Mouse (Mus musculus) forebrain, postnatal 0 days (tissue): ENCODE data around the gene Nr6a1. TPM values are rescaled to one million over a fixed set of nuclear protein-coding genes. Genes with fewer than 3 reads are reported as not detected.

Experiments used
- ATAC-seq: fragments of 200-750 bp; cut with Nextera tagmentation; 2 replicates; pipeline ENCODE4 v1.8.0; 2017; ENCODE audit warnings: mild to moderate bottlenecking, moderate library complexity
- DNase-seq: peaks from one replicate; pipeline ENCODE4 v3.0.0-alpha.2; 2015
- H3K27ac ChIP-seq: fragments of 300-500 bp; sonication (generic); 2 replicates; pipeline ENCODE4 v1.5.1; 2014; ENCODE audit warnings: low read depth, mild to moderate bottlenecking, antibody characterized with exemption, low read length, moderate library complexity, mixed read lengths
- H3K27me3 ChIP-seq: fragments of 300-500 bp; sonication (generic); 2 replicates; pipeline ENCODE4 v1.6.1; 2014; ENCODE audit warnings: mild to moderate bottlenecking, low read length, mixed read lengths; ENCODE audit not compliant: insufficient read depth
- H3K36me3 ChIP-seq: fragments of 300-500 bp; sonication (generic); 2 replicates; pipeline ENCODE4 v1.6.1; 2014; ENCODE audit warnings: mild to moderate bottlenecking, moderate library complexity; ENCODE audit not compliant: insufficient read depth
- H3K4me1 ChIP-seq: fragments of 300-500 bp; sonication (generic); 2 replicates; pipeline ENCODE4 v1.6.1; 2014; ENCODE audit warnings: antibody characterized with exemption; ENCODE audit not compliant: insufficient read depth
- H3K4me2 ChIP-seq: fragments of 300-500 bp; sonication (generic); 2 replicates; pipeline ENCODE4 v1.6.1; 2014; ENCODE audit warnings: low read depth, mild to moderate bottlenecking, moderate library complexity
- H3K4me3 ChIP-seq: fragments of 300-500 bp; sonication (generic); 2 replicates; pipeline ENCODE4 v1.5.1; 2014; ENCODE audit warnings: low read depth, low read length, mixed read lengths
- H3K9ac ChIP-seq: fragments of 300-500 bp; sonication (generic); 2 replicates; pipeline ENCODE4 v1.6.1; 2014; ENCODE audit warnings: mild to moderate bottlenecking
- H3K9me3 ChIP-seq: fragments of 300-500 bp; sonication (generic); 2 replicates; pipeline ENCODE4 v1.6.1; 2016; ENCODE audit warnings: low read length
- CTCF ChIP-seq: sonication (generic); IDR thresholded peaks from 2 replicates; pipeline ENCODE4 v1.5.1; 2016; ENCODE audit warnings: antibody characterized with exemption, control low read depth, low read depth
- WGBS: fragments of 180-500 bp; shearing (Covaris S2); extraction: QIAGEN DNeasy Blood & Tissue Kit; methylation state at CpG from one replicate; pipeline ENCODE4 v1.1.7; 2014; 5-methylcytosine and 5-hydroxymethylcytosine counted together
- polyA plus RNA-seq: library from polyadenylated mRNA; unstranded; fragments of >200 nt; fragmentation: Nextera tagmentation; extraction: Ambion mirVana; gene quantifications from 2 replicates; pipeline ENCODE4 v1.2.1, GENCODE M21; 2015
- total RNA-seq: library from RNA; depleted of rRNA; stranded (reverse); fragments of >200 nt; gene quantifications from 2 replicates; pipeline ENCODE4 v1.2.3, GENCODE M21; 2014

Gene Nr6a1
- total and polyA plus RNA-seq, 2 experiments from 2014 or later = 0.48 to 4.6 TPM

DNA sequence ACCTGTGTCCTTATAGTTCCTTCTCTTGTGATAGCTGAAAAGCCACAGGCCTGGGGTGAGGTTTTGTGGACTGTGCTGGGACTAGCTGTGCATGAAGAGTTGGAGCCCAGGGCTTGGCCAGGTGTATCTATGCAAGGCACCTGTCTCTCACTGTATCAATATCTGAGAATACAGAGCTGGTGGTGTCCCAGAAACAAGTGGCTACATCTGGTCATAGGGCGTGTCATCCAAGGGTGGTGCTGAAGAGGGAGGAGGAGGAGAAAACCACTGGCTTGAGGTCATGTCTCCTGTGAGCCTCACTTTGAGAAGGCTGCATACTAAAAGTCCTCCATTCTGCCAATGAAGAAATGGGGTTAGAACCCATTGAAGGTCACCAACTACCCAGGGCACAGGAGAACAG, 10.5 kb upstream of the Nr6a1 start:
- Histone ChIP-seq H3K9me3 (no peaks in the 10 kb centered on the region), H3K27ac (no peak overlapping the region), H3K36me3 (no peaks in the 10 kb centered on the region), H3K4me3 (no peak overlapping the region), H3K4me2 (no peak overlapping the region), H3K27me3 (no peaks in the 10 kb centered on the region), H3K9ac (no peak overlapping the region), H3K4me1 (no peaks in the 10 kb centered on the region)
- no peak for ATAC-seq
- WGBS = 90% methylated on average over 1 of the region's 1 CpGs
- no peak for DNase-seq
- no peak for TF ChIP-seq CTCF

DNA sequence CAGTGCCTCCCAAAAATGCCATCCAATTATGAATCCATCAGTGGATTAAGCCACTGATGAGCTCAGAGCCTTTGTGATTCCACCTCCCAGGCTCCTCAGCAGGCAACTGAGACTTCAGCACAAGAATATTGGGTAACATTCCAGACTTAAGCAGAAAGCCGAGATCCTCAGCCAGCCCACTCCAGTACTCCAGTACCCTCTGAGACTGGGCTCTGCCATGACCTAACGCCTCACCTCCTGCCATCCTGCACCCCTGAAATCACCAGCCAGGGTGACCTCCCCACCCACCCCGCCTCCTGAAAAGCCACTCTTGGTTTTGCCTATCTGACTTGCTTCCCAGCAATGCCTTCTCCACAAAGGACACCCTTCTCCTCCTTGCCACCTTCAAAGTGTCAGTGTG, 9.9 kb upstream of the Nr6a1 start:
- ATAC-seq = no peak
- WGBS = 60% methylated on average over 3 of the region's 3 CpGs
- H3K9me3 ChIP-seq = no peaks in the 10 kb centered on the region
- H3K9ac ChIP-seq = no peak overlapping the region
- no peaks in the 10 kb centered on the region for H3K36me3 ChIP-seq
- no peaks in the 10 kb centered on the region for H3K27me3 ChIP-seq
- no peak overlapping the region for H3K4me3 ChIP-seq
- no peak overlapping the region for H3K4me2 ChIP-seq
- no peak for TF ChIP-seq CTCF
- H3K4me1 ChIP-seq = no peaks in the 10 kb centered on the region
- DNase-seq = no peak
- no peak overlapping the region for H3K27ac ChIP-seq

GRCm38 (mm10) chr2:38936721-38937378, 9.4 kb upstream of the Nr6a1 start:
- no peak overlapping the region for H3K4me2 ChIP-seq
- H3K4me3 ChIP-seq = no peak overlapping the region
- no peak for TF ChIP-seq CTCF
- WGBS = 73% methylated on average over 9 of the region's 9 CpGs
- no peak overlapping the region for H3K27ac ChIP-seq
- peaks cover 2% of the 10 kb centered on the region; the same call in 1 of the 2 replicates for H3K4me1 ChIP-seq
- no peak for ATAC-seq
- no peaks in the 10 kb centered on the region for H3K27me3 ChIP-seq
- H3K9ac ChIP-seq = no peak overlapping the region
- H3K36me3 ChIP-seq = no peaks in the 10 kb centered on the region
- DNase-seq = no peak
- no peaks in the 10 kb centered on the region for H3K9me3 ChIP-seq

DNA sequence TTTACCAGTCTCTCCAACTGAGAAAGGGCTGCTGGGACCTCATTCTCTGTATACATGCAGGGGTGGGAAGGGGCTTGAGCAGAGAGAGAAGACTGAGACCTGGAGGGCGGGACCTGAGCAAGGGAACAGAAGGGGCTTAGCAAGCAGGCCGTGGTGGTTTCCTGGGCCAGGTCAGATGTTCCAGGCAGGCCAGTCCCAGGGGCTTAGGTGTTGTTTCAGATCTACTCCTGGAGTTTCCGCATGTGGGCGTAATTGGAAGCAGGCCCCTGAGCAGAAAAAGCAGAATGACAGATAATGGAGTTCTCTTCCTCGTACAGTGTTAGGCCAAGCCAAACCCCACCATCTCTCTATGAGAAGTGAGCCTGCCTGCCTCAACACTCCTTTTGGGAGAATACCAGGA, 7.4 kb upstream of the Nr6a1 start:
- ATAC-seq (no peak), DNase-seq (no peak)
- Histone ChIP-seq H3K4me3 (no peak overlapping the region), H3K9ac (no peak overlapping the region), H3K36me3 (no peaks in the 10 kb centered on the region), H3K4me1 (peaks cover 6% of the 10 kb centered on the region; the same call in 1 of the 2 replicates), H3K4me2 (no peak overlapping the region), H3K27ac (no peak overlapping the region), H3K27me3 (no peaks in the 10 kb centered on the region), H3K9me3 (no peaks in the 10 kb centered on the region)
- WGBS = 60% methylated on average over 5 of the region's 5 CpGs
- TF ChIP-seq CTCF = no peak

DNA sequence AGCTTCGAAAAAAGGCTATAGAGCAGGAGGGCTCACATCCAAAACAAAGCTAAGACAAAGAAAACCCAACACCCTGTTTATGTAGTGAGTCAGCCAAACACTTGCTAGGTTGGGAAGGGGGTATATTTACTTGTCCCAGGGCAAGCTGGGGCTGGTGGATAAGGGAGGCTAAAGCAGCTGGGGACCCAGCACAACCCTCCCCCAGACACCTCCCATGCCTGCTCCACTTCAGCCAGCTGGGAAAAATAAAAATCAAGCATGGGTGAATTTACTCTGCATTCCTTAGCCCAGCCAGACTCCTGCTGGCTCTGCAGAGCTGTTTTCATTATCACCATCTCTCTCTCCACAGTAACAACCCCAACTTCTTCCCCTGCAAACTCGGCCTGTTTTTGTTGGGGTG, 6.4 kb upstream of the Nr6a1 start:
- H3K27ac ChIP-seq = no peak overlapping the region
- no peak for TF ChIP-seq CTCF

GRCm38 (mm10) chr2:38931851-38932667, 4.6 kb upstream of the Nr6a1 start, which contains the start of gene Olfml2a:
Olfml2a (plus strand) TSS chr2:38931978.
- peak within 1 kb of the TSS; percentile 38 for H3K4me3 ChIP-seq
- peak; percentile 64 for DNase-seq
- TF ChIP-seq CTCF = peak; percentile 68
- peak within 1 kb of the TSS; percentile 80 for H3K4me2 ChIP-seq
- ATAC-seq = peak; percentile 64
- no peaks in the 10 kb centered on the region for H3K36me3 ChIP-seq
- H3K9ac ChIP-seq = peak within 1 kb of the TSS; percentile 48
- no peaks in the 10 kb centered on the region for H3K9me3 ChIP-seq
- H3K27me3 ChIP-seq = no peaks in the 10 kb centered on the region
- H3K4me1 ChIP-seq = peaks cover 6% of the 10 kb centered on the region; the same call in 1 of the 2 replicates
- 10% methylated on average over 29 of the region's 32 CpGs for WGBS
- no peak within 1 kb of the TSS for H3K27ac ChIP-seq

More for the DNA sequence above, 6.4 kb upstream of the Nr6a1 start:
- Histone ChIP-seq H3K4me2 (no peak overlapping the region), H3K4me3 (no peak overlapping the region), H3K9ac (no peak overlapping the region), H3K9me3 (no peaks in the 10 kb centered on the region), H3K36me3 (no peaks in the 10 kb centered on the region), H3K27me3 (no peaks in the 10 kb centered on the region), H3K4me1 (peaks cover 6% of the 10 kb centered on the region; the same call in 1 of the 2 replicates)
- DNase-seq = peak; percentile 13
- 12% methylated on average over 2 of the region's 2 CpGs for WGBS
- ATAC-seq = no peak

DNA sequence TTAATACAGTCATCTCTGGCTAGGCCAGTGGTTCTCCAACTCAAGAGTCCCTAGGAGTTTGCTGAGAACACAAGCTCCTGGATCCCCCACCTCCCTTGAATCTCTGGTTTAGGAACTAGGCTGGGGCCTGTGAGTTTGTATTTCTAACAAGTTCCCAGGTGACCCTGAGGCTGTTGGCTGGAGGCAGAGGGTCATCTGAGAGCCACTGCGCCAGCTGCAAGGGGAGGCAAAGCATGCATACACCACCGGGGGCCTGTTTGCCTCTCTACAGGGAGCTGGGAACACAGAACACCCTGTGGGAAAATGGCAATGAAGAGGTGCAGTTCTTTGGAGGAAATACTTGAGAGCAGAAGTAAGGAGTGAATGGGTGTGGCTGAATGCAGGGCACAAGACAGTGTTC, 2.8 kb upstream of the Nr6a1 start:
- ATAC-seq (no peak), DNase-seq (no peak)
- Histone ChIP-seq H3K4me2 (no peak overlapping the region), H3K4me1 (peaks cover 6% of the 10 kb centered on the region; the same call in 1 of the 2 replicates), H3K27ac (no peak overlapping the region), H3K9ac (no peak overlapping the region), H3K36me3 (no peaks in the 10 kb centered on the region), H3K9me3 (no peaks in the 10 kb centered on the region), H3K27me3 (no peaks in the 10 kb centered on the region), H3K4me3 (no peak overlapping the region)
- 79% methylated on average over 2 of the region's 2 CpGs for WGBS
- TF ChIP-seq CTCF = no peak
